Mouse (Mus musculus): ENCODE measurements around the gene Clca2. TPM values are rescaled to one million over a fixed set of nuclear protein-coding genes. Genes with fewer than 3 reads are reported as not detected.

The Clca2 gene
- polyA plus RNA-seq, 1 experiment, result not detected

DNA sequence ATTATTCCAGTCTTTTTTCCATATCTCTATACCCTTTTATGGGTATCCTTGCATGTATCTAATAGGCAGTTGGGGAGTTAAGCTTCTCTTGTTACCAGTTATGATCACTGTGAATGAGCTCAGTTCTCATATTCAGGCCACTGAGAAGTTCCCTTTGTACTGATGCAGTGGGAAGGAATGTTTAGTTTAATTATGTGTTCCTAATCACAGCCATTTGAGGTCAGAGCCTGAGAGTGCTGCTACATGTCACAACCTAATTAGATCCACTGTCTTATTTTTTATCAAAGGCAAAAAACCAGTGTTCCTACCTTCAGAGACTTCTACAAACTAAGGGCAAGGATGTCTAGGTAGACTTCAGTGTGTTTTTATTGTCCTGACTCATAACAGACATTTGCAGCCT is 30.1 kb upstream of the Clca2 start:
- Histone ChIP-seq H3K4me3 (replicated peaks; ENCODE audit: insufficient read depth, low read depth, low read length) (no peak overlapping the region), H3K27ac (ENCODE audit: insufficient read depth, low read length) (no peak overlapping the region), H3K4me1 (ENCODE audit: control insufficient read depth, insufficient read depth, low read length) (no peaks in the 10 kb centered on the region), H3K27me3 (ENCODE audit: control insufficient read depth, insufficient read depth, low read length) (no peaks in the 10 kb centered on the region)
- TF ChIP-seq POLR2A (IDR thresholded peaks at IDR 0.05; ENCODE audit: borderline replicate concordance, insufficient read depth, low read length), result no peak
- DNase-seq, result no peak

DNA sequence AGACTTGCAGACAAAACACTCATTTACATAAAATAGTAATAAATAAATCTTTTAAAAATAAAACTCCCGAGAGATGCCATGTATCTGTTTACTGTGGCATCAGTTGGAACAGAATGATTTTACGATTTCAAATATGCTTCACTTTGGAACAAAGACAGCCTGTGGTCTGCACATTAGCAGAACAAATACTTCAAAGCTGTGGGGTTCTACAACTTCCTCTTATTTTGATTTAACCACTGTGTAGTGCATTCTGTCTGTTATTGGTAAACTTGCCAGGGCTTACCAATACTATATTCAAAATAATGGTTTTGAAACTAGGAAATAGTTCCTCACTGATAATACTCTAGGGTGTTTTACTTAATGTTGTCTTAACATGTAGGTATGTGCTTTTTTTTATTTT is 27.4 kb upstream of the Clca2 start:
- Histone ChIP-seq H3K27ac (ENCODE audit: insufficient read depth, low read length) (no peak overlapping the region), H3K27me3 (ENCODE audit: control insufficient read depth, insufficient read depth, low read length) (no peaks in the 10 kb centered on the region), H3K4me3 (replicated peaks; ENCODE audit: insufficient read depth, low read depth, low read length) (no peak overlapping the region), H3K4me1 (ENCODE audit: control insufficient read depth, insufficient read depth, low read length) (no peaks in the 10 kb centered on the region)
- TF ChIP-seq CTCF (IDR thresholded peaks at IDR 0.05; ENCODE audit: borderline replicate concordance, insufficient read depth, low read depth, low read length) (no peak), POLR2A (IDR thresholded peaks at IDR 0.05; ENCODE audit: borderline replicate concordance, insufficient read depth, low read length) (no peak)
- DNase-seq, result no peak
- WGBS, result 89% methylated on average over 2 of the region's 2 CpGs

DNA sequence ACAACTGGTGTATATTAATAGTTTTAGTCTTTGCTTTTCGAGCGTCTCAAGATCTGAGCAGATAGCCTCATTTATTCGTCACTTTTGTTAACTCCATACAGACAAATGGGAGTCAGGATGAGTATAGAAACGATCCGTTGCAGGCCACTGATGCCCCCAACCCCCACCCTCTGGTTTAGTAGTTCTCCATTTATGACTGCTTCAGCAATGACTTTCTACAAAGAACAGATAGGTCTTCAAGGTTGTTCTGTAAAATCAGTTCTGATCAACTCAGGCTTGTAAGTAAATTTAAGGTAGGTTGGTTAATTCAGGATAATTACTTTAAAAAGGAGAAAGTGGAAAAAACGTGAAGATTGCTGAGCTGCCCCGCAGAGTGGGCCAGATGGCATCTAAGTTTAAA is 20.2 kb upstream of the Clca2 start:
- DNase-seq, result no peak
- WGBS, result 52% methylated on average over 7 of the region's 7 CpGs

DNA sequence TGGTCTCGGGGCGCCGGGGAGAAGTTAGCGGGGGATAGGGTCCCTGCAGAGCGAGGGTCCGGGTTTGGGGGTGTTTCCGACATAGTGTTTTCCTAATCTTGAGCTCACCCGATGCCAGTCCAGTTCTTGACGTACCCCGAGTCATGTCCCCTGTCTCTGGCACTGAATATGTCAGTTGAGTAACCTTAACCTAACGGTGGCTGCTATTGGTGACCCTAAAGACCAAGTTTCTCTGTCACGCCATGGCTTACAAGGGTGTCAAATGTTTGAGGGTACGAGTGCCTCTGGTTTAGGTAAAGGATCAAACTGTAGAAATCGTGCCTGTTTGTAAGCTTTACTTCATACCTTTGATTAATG is 19.7 kb upstream of the Clca2 start:
- TF ChIP-seq POLR2A (IDR thresholded peaks at IDR 0.05; ENCODE audit: borderline replicate concordance, insufficient read depth, low read length), result no peak
- TF ChIP-seq CTCF (IDR thresholded peaks at IDR 0.05; ENCODE audit: borderline replicate concordance, insufficient read depth, low read depth, low read length), result no peak
- H3K4me3 ChIP-seq (replicated peaks; ENCODE audit: insufficient read depth, low read depth, low read length), result peak overlapping the region; percentile 77
- H3K4me1 ChIP-seq (ENCODE audit: control insufficient read depth, insufficient read depth, low read length), result no peaks in the 10 kb centered on the region
- WGBS, result 4% methylated on average over 14 of the region's 14 CpGs
- peak overlapping the region; percentile 86 for H3K27ac ChIP-seq (ENCODE audit: insufficient read depth, low read length)
- DNase-seq, result no peak
- no peaks in the 10 kb centered on the region for H3K27me3 ChIP-seq (ENCODE audit: control insufficient read depth, insufficient read depth, low read length)

More for the DNA sequence above, 20.2 kb upstream of the Clca2 start:
- Histone ChIP-seq H3K4me1 (ENCODE audit: control insufficient read depth, insufficient read depth, low read length) (no peaks in the 10 kb centered on the region), H3K27me3 (ENCODE audit: control insufficient read depth, insufficient read depth, low read length) (no peaks in the 10 kb centered on the region), H3K27ac (ENCODE audit: insufficient read depth, low read length) (no peak overlapping the region), H3K4me3 (replicated peaks; ENCODE audit: insufficient read depth, low read depth, low read length) (peak overlapping the region; percentile 33)
- TF ChIP-seq CTCF (IDR thresholded peaks at IDR 0.05; ENCODE audit: borderline replicate concordance, insufficient read depth, low read depth, low read length) (no peak), POLR2A (IDR thresholded peaks at IDR 0.05; ENCODE audit: borderline replicate concordance, insufficient read depth, low read length) (no peak)

DNA sequence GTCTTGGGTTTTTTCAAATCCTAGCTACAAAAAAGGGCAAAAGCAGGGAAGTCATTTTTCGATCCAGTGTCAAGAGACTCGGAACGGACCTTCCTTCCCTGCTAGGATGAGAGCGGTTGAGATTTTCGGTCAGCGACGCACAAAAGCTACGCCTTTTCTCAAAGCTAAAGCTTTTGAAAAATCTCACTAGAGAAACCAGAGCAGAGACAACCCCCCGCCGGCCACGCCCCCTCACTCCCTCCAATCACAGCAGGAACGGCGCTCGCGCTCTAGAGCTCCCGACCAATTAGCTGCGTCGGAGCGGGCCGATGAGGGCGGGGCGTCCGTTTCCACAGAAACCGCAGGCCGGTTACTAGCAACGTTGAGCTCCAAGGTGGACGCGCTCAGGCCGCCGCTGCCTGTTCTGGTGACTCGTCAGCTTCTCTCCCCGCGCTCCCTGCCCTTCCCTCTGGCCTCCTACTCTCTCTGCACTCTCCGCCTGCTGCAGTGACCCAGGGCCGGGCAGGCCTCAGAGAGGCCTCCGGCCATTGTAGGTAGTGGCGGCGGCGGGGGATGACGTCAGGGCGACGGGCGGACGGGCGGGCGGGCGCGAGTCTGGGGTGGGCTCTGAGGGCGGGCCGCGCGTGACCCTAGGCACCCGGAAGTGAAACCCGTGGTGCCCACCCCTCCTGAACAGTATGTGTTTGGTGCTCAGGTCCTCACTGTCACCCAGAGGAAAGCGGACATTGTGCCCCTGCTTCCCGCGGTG is 19.2 kb upstream of the Clca2 start, which contains the start of gene Odf2l:
Gene Odf2l, plus strand, starts transcription at position 335 of the 748 bp plus-strand sequence.
- Histone ChIP-seq H3K27me3 (ENCODE audit: control insufficient read depth, insufficient read depth, low read length) (no peaks in the 10 kb centered on the region), H3K4me1 (ENCODE audit: control insufficient read depth, insufficient read depth, low read length) (no peaks in the 10 kb centered on the region), H3K27ac (ENCODE audit: insufficient read depth, low read length) (peak within 1 kb of the TSS; percentile 87), H3K4me3 (replicated peaks; ENCODE audit: insufficient read depth, low read depth, low read length) (peak within 1 kb of the TSS; percentile 77)
- peak; percentile 97 to 99 for DNase-seq
- WGBS, result under 1% methylated on average over 57 of the region's 57 CpGs
- TF ChIP-seq CTCF (IDR thresholded peaks at IDR 0.05; ENCODE audit: borderline replicate concordance, insufficient read depth, low read depth, low read length) (no peak), POLR2A (IDR thresholded peaks at IDR 0.05; ENCODE audit: borderline replicate concordance, insufficient read depth, low read length) (peak; percentile 73; the same call in 1 of the 2 replicates)

DNA sequence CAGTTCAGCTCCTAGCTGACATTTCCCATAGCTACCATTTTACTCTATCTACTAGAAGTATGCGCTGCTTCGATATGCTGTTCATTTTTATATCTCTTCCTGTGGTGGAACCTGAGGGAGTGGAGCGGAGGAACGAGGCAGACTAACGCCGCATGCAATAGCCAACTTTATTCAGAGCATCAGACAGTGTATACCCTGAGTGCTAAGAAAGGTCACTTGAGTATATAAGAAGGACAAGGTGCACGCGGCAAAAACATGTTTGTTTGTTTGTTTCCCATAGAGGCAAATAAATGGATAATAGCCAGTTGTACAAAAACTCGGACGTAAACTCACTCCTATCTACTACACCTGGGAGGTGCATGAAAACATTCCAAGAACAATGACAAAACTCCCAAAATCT is 18.4 kb upstream of the Clca2 start:
- DNase-seq, result peak in 1 of 2 experiments; percentile 14
- WGBS, result 82% methylated on average over 10 of the region's 10 CpGs
- Histone ChIP-seq H3K4me1 (ENCODE audit: control insufficient read depth, insufficient read depth, low read length) (no peaks in the 10 kb centered on the region), H3K27ac (ENCODE audit: insufficient read depth, low read length) (no peak overlapping the region), H3K27me3 (ENCODE audit: control insufficient read depth, insufficient read depth, low read length) (no peaks in the 10 kb centered on the region), H3K4me3 (replicated peaks; ENCODE audit: insufficient read depth, low read depth, low read length) (no peak overlapping the region)
- no peak for TF ChIP-seq POLR2A (IDR thresholded peaks at IDR 0.05; ENCODE audit: borderline replicate concordance, insufficient read depth, low read length)
- no peak for TF ChIP-seq CTCF (IDR thresholded peaks at IDR 0.05; ENCODE audit: borderline replicate concordance, insufficient read depth, low read depth, low read length)

DNA sequence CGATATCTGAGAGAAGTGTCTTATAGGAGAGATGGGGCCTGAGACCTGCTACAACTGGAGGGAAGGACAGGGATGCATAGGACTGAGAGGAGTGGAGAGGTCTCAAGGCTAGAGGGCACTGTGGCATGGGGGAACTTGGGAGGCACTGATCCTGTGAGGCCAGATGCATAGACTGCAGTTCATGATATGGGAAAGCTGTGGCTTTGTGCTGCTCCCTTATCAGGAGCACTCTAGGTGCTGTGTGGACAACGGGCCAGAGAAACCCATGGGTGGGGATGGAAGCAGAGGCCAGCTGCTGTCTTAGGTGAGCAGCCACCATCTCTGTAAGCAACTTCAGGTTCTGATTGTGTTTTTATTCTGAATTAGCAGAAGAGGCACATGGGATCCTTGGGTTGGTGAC is 15.9 kb upstream of the Clca2 start:
- H3K27me3 ChIP-seq (ENCODE audit: control insufficient read depth, insufficient read depth, low read length), result no peaks in the 10 kb centered on the region
- H3K4me1 ChIP-seq (ENCODE audit: control insufficient read depth, insufficient read depth, low read length), result no peaks in the 10 kb centered on the region
- 97% methylated on average over 2 of the region's 2 CpGs for WGBS
- no peak for DNase-seq
- H3K27ac ChIP-seq (ENCODE audit: insufficient read depth, low read length), result no peak overlapping the region
- TF ChIP-seq CTCF (IDR thresholded peaks at IDR 0.05; ENCODE audit: borderline replicate concordance, insufficient read depth, low read depth, low read length), result no peak
- TF ChIP-seq POLR2A (IDR thresholded peaks at IDR 0.05; ENCODE audit: borderline replicate concordance, insufficient read depth, low read length), result no peak
- H3K4me3 ChIP-seq (replicated peaks; ENCODE audit: insufficient read depth, low read depth, low read length), result no peak overlapping the region

DNA sequence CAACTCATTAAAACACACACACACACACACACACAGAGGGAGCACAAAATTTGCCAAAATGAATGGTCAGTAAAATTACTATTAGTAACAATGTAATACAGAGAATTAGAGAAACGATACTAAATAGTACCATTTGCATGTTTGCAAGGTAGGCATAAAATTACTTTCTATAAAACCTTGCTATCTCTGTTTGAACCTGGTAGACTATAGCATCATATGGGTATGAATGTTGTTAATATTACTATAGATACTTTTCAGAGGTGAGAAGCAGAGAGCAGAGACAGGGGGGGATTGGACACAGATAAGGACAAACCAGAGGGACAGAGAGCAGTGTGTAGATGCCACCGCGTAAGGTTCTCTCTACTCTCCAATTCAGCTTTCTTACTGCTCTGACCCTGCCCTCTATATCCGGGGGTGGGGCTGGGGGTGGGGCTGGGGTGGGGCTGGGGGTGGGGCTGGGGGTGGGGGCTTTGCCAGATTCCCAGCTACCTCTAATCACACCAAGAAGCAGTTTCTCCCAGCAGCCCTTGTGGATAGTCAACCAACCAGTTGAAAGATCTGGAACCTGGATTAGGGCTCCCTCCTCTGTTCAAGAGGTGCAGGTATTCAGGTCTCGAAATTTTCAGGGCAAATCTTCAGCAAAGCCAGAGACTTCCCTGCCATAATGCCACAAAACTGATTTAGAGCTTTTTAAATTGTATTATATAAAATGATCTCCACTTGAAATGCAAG is 6.7 kb upstream of the Clca2 start:
- no peak for DNase-seq
- WGBS, result 76% methylated on average over 5 of the region's 5 CpGs
- TF ChIP-seq POLR2A (IDR thresholded peaks at IDR 0.05; ENCODE audit: borderline replicate concordance, insufficient read depth, low read length) (no peak), CTCF (IDR thresholded peaks at IDR 0.05; ENCODE audit: borderline replicate concordance, insufficient read depth, low read depth, low read length) (no peak)
- no peak overlapping the region for H3K27ac ChIP-seq (ENCODE audit: insufficient read depth, low read length)
- H3K27me3 ChIP-seq (ENCODE audit: control insufficient read depth, insufficient read depth, low read length), result no peaks in the 10 kb centered on the region
- H3K4me1 ChIP-seq (ENCODE audit: control insufficient read depth, insufficient read depth, low read length), result no peaks in the 10 kb centered on the region
- H3K4me3 ChIP-seq (replicated peaks; ENCODE audit: insufficient read depth, low read depth, low read length), result no peak overlapping the region

All from cerebellum, adult 2 months (tissue).